Mouse (Mus musculus) kidney, postnatal 4 days (tissue): ENCODE data around the gene Snn.

Experiments used
- DNase-seq, 2 experiments: peaks; one replicate each; pipeline ENCODE4 v3.0.0; 2021; ENCODE audit warnings: mixed read lengths in 2 of 2

Snn gene

DNA sequence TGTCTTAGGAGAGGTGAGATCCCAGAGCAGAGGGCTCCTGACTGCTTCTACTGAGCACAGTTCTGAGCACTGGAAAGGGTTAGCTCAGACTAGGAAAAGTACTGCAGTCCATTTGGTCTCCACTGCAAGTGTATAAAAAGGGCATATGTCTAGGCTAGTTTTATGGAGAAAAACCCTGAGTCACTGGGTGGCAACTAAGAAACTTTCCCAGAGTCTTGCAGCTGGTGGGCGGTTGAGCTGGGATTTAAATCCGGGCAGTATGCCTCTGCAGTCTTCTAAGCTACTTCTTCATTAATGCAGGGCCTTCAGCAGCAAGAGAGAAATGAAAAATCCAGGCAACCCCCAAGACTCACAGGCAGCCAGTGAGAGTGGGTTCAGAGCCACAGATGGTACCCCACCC, 10.5 kb upstream of the Snn start:
- no peak for DNase-seq

DNA sequence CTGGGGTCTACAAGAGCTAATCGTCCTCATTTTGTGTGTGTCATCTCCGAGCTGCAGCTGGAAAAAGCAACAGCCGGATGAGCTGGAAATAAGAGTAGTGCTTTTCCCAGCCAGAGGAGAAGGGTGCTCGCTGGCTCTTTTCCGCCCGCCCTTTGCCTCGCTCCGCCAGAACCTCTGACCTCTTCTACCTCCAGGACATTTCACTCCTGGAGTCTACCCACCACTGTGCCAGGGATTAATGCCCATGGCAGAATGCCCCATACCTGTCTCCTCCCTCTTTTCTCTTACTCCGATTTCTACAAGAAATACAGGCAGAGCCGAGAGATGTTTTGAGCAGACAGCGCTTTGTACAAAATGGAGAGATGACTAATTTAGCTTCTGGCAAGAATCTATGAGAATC, 9.6 kb upstream of the Snn start:
- DNase-seq: no peak

DNA sequence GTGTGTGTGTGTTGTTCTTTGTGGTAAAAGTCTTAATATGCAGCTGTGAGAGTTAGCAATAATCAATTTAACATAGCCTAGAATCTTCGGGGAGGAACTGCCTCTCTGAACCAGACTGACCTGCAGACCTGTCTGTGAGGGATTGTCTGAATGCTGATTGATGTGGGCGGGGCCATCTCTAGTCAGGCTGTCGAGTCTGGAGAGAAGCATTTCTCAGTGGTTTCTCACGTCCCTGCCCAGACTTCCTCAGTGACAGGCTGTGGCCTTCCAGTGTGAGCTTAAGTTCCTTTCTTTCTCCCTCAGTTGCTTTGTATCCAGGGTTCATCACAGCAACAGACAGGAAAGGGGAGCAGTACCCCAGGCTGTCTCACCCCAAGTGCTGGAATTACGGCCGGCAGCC, 6.3 kb upstream of the Snn start:
- DNase-seq: no peak

DNA sequence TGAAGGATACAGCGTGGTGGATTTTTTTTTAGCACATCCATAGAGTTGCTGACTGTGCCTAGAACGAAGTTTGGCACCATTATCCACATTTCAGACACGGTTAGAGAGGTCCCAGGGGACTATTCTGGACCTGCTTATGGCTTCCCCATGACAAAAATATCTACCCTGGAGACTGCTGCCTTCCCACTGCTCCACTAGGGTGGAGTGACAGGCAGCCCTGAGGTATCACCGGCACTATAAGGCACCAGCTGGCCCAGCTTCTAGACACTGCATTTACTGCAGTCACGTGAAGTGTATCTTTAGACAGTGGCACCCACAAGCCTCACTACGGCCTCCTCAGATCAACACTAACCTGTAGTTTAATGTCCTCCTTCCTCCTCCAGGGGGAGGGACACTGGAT, 5.9 kb upstream of the Snn start:
- DNase-seq: no peak

DNA sequence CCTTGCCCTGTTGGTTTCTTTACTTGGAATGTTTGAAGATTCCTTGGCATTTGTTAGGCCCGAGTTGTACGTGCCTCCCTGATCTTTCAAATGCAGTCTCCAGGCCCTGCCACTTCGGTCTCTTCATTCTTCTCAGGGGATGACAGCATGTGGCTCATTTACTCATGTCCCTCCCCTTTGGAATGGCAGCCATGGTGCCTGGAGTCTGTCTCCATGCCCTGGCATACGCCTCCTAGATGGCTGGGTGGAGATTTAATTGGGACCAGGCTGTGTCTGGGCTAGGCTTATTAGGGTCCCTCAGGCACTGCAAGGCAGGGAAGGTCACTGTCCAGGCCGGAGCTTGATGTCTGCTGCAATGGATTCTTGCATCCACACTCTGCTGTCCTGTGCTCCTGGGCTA, 4.8 kb upstream of the Snn start:
- no peak for DNase-seq

DNA sequence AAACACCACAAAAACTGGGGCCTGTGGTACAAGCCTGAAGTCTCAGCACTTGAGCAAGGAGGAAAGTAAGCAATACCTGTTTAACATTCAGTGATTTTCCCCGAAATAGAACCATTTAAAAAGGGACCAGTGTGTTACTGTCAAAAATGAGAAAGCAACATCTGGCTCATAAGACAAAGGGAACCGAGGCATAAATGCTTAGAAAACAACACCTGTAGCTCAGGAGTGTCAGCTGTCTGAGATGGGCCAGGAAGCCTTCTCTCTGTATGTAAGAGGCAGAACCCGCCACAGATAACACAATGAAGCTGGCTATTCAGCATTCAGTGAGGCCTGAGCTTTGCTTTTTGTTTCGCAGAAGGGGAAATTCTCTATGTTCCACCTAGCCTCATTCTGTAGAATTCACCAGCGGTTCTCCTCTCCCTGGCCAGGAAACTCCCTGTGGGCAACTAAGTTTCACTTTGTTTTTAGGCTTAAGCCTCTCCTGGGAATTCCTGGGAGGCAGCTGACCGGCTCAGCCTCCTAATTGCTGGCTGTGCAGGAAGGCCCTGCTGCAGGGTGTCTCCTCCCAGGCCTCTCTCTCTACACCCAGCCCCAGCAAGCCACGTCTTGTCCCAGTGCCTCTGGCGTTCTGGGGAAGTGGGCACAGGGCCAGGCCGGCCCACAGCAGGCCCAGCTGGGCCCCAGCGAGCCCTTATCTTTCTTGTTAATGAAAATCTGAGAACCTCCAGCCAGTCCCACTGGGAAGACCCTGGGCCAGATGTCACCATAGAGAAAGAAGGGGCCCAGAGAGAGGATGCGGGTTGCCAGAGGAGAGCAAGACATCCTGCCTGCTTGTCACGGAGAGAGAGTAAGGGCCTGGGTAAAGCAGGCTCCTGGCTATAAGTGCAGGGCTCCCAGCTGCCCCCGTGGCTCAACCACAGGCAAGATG, 2.3 kb downstream of the Snn start:
- peak; percentile 87 to 92 for DNase-seq

DNA sequence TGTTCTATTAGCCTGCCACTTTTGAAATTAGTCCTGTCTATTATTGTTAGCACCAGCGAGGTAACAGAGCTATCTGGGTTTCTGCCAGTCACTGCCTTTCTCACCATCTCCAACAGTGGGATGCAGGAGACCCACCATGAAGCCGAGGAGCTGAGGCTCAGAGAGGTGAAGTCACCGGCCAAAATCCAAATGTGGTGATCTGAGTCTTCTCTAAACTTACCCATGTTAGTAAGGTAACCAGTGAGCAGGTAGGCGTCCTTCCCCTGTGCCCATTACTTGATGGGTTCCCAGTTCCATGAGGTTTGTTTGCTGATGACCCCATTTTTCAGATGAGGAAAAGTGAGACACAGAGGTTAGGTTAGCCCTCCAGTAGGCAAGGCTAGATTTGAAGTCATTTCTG, 3.6 kb downstream of the Snn start:
- DNase-seq: no peak

DNA sequence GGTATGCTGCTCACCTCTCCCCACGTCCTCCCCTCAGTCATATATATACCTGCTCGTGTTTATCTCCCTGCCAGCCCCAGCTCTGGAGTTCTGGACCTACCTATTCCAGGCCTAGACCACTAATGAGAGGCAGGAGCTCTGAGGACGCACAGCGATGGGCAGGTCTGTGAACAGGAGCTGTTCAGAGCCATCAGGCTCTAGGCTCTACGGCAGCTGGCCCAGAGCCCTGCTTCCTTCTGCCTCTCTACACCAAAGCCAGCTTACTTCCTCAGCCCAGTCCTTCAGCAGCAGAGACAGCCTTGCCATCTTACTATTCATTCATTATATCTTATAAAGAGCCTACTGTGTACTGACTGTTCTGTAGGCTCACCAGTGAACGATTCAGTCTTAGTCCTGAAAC, 4.0 kb downstream of the Snn start:
- DNase-seq: no peak

DNA sequence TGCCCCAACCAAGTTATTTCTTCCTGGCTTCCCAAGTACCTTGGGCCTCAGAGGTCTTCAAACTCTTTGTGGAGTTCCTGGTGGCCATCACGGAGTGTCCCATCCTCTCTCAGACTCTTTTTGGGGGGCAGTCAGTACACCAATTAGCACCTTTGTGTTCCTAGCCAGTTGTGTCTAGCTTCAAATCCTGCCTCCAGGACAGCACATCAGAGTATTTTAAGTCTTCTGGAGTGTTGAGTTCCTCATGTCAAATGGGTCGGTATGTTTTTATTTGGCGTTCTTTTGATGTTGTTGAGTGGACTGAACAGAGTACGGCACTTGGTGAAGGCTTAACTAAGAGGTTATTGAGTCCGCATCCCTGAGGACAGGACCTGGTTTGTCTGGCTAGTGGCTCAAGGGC, 4.7 kb downstream of the Snn start:
- no peak for DNase-seq

DNA sequence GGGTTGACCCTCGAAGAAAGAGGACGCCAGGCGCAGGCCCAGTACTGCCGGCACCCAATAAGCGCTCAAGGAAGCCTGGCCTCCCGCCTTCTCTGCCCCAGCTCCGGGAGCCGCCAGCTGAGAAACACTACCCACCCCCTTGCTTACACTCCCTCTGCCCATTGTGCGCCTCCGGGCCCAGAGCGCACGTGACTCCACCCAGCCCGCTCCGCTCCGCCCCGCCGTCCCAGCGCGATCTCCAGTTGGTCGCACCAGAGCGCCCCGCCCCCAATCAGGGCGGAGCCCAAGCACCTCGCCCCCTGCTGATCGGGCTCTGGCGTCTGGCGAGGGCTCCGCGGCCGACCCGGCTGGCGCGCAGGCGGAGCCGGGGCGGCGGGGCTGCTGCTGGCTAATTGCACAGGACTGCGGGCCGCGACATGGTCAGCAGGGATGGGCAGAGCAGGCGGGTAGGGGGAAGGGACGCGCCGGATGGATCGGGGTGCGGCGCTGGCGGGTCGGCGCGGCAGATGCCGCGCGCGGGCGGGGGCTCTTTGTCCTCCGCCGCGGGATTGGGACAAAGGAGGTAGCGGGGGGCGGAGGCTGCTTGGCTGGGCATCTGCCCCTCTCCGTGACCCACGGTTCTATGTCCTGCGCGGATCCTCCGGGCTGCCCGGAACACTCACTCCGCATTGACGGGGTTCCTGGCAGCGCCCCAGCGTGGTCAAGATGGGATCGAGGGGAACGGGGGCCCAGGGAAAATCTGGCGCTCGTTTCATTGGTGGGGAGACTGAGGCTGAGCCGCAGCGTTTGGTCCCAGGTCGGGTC, 5.5 kb downstream of the Snn start, which contains the start of gene Litaf:
TSS of gene Litaf (minus strand) at position 129 of the 804 bp plus-strand sequence.
- DNase-seq: peak; percentile 98 to 99

DNA sequence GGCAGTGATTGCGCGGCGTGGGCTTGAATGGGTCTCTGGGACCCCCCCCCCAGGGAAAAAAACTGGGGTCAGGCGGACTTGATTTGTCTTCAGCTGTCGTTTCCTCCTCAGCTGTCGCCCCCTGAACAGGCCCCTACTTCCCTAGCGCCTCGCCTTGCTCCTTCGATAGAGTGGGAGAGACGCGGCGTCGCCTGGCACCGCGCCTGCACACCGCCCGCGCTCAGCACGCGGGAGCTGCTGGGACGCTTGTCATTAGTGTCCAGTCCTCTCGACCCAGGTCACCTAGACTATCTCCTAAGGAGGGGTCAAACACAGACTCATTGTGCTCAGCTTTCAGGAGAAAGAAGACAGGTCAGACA, 6.1 kb downstream of the Snn start:
- peak; percentile 72 to 81 for DNase-seq

DNA sequence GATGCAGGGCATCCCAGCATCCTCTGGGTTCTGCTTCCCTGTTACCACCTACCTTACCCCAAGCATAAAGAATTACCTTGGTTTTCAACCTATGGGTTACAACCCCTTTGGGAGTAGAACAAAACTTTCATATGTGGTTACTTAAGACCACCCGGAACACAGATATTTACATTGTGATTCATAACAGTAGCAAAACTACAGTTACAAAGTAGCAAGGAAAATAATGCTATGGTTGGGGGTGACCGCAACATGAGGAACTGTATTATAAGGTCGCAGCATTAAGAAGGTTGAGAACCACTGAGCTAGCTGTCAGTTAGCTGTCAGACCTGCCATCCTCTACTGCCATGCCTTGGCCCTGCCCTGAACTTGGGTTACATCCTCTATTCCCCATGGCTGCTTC, 7.9 kb downstream of the Snn start:
- DNase-seq: no peak

DNA sequence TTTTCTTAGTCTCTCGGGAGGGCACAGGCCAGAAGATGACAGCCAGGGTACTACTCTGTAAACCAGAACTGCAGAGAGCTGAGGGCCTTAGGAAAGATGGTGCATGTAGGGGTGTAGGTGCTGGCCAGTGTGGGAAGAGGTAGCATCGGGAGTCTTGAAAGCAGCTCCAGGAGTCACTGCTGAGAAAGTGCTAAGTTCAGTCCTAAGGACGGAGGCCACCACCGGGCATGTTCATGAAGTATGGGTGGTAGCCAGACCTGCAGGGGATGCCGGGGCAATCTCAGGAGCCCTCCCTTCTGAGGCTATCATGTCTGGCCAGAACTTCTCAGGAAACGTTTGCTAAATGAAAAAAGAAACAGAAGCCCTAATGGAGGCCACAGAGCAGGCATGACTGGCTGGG, 8.5 kb downstream of the Snn start:
- DNase-seq: no peak

DNA sequence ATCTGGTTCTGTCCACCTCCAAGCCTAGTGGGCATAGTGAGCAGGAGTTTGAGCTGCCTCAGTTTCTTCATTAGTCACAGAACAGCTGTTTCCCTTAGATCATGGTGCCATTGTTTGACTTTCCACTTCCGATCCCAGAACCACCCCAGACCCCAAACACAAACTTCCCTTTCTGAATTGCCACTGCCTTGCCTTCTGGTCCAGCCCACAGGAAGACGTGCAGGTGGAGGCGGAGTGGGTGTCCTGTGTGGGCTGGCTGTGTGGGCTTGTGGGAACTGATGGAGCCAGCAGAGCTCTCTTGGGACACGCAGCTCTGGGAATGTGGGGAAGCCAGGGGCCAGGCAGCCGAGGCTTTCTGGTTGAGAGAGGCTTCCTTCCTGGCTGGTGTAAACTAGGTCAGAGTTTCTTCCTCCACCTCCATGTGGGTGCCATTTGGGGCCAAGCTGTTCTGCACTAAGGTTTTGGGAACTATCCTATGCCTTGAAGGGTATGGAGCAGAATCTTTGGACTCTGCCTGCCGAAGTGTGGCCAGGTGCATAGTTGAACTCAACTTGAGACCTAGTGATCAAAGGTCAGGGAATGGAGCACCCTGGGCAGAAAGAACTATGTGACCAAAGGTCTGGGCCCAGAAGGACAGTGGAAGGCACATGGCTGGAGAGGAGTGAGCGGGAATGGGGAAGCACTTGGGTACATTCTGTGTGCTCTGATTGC, 9.1 kb downstream of the Snn start:
- peak; percentile 30 to 47 for DNase-seq

DNA sequence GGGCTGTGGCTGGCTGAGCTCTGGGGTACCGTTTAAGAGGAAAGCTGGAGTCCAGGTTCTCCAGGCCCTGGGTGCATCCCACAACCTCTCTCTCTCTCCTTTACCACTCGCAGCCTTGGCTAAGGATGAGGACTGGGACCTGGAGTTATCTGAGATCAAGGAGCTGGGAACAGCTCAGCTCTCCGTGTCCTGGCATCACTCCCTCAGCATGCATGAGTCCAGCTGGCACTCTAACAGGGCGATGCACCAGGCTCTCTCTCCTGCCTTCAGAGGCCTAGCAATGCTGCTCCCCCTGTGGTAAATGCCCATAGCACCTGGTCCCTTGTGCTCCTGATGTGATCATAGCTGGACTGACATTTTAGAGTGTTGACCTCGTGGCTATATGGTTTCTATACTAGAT, 10.4 kb downstream of the Snn start:
- DNase-seq: no peak

DNA sequence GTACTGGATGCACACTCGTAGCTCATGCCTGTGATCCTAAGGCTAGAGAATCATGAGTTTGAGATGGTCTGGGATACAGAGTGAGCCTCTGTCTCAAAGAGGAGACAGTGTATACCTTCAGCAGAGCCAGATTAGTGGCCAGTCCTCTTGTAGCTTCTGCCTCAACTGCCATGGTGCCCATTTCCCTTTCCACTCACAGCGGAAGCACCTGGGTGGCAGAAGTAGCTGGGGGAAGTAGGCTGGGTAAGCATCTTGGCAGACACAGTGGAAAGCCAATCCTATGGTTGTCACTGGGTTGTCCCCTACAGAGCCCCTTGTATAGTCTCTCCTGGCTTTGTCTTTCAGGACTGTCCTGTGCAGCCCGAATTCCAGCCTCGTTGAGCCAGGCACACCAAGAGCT, 11.1 kb downstream of the Snn start:
- DNase-seq: no peak

DNA sequence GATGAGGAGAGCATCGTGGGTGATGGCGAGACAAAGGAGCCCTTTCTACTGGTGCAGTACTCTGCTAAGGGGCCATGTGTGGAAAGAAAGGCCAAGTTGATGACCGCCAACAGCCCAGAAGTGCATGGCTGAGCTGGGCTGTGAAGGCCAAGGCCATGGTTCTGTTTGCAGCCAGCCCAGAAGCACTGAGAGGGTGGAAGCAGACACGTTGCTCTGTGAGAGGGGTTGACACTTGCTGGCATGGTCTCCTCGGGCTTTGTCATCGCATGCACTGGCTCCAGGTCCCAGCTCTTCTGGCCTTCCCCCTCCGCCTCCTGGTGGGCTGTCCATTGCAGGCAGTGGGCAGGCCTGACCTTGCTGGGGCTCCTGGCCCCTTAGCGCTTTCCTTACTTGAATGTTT, 11.7 kb downstream of the Snn start:
- DNase-seq: no peak

DNA sequence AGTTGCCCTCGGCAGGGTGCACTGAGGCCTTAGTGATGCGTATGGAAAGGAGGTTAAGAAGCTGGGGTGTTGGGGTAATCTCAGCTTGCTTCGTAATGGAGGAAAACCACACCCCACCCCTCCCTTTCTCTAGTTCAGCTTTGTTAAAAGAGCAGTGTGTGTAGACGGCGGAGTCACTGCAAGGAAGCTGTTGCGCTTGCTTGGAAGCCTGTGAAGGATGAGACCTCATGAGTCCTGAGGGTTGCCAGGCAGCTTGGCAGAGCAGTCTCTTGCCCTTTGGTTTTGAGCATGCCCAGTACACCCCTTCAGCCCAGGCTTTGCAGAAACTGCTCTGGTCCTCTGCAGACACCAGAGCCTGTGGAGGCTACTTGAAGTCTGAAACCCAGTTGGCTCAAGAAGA, 12.3 kb downstream of the Snn start:
- DNase-seq: no peak

DNA sequence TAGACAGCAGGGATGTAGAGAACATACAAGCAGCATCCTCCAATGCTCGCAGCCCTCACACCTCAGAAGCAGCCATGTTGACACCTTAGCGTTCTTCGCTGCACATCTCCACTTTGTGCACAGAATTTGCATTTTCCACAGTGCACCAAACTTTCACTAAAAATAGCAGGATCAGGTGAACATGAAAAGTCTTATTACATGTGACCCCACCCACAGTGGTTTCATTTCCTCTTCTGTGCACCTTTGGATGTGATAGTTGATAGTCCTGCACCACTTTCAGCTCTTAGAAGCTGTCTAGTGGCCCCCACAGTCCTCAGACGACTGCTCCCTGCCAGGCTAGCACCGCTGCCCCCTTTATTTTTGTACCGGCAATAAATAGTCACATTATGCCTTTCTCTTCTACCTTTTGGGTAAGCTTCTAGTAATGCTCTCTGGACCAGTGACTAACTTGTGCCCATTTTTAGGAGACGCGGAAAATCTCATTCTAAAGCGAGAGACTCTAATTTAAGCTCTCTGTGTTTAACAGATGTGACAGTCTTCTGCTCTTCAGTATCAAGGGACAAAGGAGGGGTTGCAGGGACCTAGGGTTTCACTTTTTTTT, 17.0 kb downstream of the Snn start:
- no peak for DNase-seq

DNA sequence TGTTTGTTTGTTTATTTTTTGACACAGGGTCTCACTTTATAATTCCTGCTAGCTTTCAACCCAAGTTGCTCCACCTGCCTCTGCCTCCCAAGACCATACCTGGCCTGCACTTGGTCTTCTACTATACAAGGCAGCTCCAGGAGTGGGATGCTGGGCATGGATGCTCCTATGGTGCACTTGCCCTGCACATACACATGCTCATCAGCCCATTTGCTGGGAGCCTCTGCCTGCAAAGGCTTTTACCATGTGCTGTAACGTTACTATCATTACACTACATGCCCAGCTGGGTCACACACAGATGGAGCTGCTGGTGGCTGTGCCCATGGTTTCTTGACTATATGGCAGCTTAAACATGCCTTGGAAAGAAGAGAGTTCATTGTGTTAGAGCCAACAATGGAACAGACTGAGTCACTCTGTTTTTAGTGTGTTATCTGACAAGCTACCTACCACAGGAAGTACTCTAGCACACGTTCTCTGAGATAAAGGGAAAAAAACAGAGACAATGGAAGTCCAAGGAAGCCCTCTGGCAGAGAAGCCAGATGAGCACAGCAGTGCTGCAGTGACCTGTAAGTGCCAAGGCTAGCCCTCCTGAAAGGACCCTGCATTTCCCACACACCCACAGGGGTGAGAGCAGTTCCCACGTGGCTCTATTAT, 17.6 kb downstream of the Snn start:
- no peak for DNase-seq

DNA sequence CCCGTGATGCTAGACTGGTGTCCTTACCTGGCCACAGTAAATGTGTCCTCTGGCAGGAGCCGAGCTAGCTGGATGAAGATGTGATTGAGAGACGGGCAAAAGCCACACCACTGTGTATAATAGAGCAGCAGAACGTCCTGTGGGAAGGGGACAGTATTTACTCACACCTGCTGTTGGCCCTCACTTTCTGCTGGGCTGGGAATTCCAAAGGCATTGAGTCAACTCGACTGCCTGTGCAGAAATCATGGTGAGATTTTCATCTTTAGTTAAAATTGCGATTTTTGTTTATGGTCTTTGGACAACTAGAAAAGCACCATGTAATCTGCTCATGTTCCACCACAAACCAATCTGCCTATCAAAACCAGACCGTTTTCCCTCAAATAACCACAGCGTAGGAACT, 23.4 kb downstream of the Snn start:
- DNase-seq: no peak

DNA sequence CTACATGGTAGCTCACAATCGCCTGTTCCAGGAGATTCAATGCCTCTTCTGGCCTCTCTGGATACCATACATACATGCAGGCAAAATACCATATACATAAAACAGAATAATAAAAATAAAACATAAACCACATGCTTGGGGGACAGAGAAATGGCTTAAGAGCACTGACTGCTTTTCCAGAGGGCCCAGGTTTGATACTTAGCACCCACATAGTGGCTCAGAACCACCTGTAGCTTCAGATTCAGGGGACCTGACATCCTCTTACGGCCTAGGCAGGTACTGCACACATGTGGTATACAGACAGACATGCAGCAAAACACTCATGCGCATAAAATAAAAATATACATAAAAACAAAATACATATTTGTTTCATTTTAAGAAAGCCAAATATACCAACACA, 25.6 kb downstream of the Snn start:
- no peak for DNase-seq
